Mouse (Mus musculus): ENCODE results near the gene Fancg.
"Not testable (repeated sequence)": the region's sequence is repeated elsewhere in the genome, so short reads cannot be mapped to it uniquely, and the experiment has no call there.

Gene Fancg

DNA sequence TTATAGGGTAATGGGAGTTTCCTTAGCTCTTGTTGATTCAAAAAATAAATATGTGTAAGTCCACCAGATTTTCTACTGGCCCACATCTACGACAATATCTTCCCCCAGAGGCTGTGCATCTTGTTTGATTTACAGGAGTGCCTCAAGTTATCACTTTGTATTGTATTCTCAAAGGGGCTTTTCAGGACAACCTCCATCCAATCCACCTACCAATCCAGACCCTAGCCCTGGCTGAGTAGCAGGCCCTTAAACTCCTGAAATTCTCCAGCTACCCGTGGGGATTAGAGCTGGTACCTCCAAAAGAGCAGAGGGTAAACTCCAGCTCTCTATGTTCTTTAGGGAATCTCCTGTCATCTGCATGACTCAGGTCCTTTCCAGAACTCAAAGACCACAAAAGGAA is 12.3 kb downstream of the Fancg start:
- DNase-seq: no peak

DNA sequence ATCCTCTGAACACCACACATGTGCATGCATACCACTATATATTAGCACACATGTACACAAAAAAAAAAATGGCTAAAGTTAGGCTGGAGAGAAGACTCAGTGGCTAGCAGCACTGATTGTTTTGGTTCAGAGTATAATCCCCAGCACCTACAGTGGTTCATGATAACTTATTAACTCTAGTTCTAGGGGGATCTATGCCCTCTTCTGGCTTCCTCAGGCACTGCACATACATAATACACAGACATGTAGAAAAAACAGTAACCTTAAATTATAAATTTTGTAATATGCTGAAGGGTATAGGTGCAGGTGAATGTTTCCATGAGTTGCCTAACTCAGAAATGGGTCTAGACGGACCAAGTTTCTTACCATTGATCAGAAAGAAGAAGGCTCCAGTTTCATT is 22.0 kb downstream of the Fancg start:
- no peak for DNase-seq

DNA sequence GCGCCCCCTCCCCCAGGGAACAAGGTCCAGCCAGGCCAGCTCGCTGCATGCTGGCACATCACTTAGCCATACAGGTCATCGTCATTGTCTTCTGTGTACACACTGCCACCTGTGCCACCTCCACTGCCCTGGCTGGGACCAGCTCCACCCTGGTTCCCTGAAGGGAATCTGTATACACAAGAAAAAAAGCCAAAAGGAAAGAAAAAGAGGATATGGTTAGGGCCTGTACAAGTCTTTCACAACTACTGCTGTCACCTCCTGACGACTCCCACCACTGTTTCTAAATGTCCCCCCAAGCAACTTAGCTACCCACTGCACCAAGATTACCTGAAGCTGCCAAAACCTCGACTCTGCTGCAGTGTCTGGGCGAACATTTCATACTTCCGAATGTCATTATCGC is 29.8 kb downstream of the Fancg start:
- DNase-seq: not testable (repeated sequence)

DNA sequence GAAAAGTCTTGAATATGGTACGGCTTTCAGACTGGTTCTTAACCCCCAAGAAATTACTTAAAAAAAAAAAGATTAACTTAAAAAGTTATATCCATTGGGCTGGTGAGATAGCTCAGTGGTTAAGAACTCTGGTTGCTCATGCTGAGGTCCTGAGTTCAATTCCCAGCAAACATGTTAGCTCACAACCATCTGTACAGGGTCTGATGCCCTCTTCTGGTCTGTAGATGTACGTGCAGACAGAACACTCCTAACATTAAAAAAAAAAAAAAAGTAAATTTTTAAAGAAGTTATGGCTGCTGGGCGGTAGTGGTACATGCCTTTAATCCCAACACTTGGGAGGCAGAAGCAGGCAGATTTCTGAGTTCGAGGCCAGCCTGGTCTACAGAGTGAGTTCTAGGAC is 32.2 kb downstream of the Fancg start:
- no peak for DNase-seq

DNA sequence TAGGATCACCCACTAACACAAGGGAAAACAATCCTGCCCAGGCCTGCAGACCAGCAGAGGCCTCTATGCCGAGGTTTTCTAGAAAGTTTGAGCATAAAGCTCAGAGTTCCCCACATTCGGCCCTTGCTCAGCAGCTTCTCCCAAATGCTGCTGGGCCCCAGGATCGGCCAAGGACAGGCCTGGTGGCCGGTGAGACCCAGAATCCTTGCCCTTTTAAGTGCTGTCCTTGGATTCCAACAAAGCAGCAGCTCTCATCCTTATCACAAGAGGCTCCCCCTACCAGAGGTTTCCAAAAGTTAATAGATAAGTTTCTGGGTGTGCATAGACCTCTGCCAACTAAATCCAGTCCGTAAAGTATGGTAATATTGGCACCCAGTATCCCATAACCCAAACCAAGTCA is 36.4 kb downstream of the Fancg start:
- DNase-seq: no peak

DNA sequence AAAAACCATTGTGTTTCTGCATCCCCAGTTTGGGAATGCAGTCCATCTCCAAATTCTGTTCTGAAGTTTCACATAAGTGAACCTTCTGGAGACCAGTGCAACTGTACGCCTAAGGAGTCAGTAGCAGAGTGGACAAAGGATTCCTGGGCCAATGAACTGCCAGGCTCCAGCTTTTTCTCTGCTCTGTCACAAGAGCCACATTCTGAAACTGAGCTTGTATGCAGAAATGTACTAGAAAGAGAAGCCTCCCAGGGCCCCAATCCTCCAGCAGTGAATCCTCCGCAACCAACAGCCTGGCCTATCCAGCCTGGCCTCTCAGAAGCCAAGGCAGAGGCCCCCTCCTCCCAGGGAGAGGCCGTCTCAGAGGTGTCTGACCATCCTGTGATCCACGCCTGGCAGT is 37.4 kb downstream of the Fancg start:
- DNase-seq: no peak

DNA sequence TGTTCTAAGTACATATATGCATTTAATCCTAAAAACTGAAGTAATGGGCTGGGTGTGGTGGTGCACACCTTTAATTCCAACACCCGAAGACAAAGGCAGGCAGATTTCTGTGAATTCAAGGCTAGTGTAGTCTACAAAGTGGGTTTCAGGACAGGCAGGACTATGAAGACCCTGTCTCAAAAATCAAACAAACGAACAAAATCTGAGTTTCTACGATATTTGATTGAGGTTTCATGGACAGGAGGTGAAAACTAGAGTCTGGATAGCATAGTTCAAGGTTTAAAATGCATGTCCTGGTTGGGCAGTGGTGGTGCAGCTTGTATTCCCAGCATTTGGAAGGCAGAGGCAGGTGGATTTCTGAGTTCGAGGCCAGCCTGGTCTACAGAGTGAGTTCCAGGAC is 41.0 kb downstream of the Fancg start, which contains the start of gene 1700022I11Rik:
TSS of gene 1700022I11Rik (plus strand) at position 301 of the 400 bp plus-strand sequence.
- no peak for DNase-seq

DNA sequence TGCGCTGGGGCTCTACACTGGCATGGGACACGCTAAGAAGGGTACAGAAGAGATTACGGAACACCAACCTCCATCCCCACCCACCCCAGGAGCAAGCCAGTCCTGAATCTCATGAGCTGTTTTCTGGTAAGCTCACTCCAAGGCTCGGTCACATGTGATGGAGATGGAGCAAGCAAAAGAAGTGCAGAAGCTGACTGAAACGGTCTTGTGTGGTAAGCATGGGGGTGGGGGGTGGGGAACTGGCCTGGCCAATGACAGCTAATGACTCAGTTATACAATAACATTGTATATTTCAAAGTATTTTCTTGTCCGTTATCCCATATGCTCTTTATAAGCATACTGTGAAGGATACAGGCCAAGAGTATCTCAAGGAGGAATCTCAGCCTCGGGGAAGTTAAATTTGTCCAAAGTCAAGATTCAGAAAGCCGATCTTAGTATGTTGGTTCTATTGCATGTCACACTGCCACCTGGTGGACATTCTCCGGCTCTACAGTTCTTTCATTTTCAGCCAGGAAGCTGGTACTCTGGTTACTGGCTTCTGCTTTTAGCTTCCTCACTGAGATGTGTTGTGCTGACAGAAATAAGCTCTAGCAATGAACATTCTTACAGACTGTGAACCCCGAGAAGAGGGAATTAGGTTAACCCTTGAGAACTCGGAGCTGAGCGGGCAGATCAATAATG is 45.1 kb downstream of the Fancg start:
- peak; percentile 71 to 74 for DNase-seq

DNA sequence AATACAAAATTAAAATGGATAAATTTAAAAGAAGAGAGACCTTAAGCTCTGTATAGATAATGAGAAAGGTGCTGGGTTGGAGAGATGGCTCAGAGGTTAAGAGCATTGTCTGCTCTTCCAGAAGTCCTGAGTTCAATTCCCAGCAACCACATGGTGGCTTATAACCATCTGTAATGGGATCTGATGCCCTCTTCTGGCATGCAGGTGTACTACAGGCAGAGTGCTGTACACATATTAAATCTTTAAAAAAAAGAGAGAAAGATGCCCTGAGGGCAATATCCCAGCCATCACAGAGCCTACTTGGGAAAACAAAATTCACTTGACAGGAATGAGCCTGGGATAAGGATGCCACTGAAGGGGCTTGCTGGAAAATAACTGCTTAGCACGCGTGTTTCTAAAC is 46.8 kb downstream of the Fancg start:
- DNase-seq: peak in 1 of 2 experiments; percentile 62

DNA sequence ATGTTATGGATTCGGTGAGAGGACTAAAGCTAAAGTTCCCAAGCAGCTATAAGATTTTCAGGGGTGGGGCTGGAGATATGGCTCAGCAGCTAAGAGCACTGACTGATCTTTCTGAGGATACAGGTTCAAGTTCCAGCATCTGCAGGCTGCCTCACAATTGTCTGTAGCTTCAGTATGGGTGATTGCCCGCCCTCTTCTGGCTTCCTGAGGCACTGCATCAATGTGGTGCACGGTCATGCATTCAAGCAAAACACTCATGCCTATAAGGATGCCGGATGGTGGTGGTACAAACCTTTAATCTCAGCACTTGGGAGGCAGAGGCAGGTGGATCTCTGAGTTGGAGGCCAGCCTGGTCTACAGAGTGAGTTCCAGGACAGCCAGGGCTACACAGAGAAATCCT is 48.7 kb downstream of the Fancg start:
- peak; percentile 77 to 84 for DNase-seq

DNA sequence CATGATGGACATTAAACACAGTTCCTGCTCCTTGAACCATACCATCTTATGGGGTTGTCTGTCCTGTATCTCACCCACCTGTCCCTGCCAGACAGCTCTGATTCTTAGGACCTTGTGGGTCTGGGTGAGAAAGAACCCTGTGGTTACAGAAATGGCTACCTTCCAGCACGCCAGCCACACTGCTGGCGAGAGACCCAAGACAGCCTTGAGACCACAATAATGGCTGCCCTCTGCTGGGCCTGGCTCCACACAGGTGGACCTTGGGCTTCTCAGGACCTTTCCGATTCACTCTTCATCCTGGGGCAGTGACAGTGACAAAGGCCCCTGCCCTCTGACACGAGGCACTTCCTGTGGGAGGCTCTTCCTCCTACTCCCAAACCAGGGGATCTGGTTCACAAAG is 50.9 kb downstream of the Fancg start:
- peak; percentile 34 to 36 for DNase-seq

DNA sequence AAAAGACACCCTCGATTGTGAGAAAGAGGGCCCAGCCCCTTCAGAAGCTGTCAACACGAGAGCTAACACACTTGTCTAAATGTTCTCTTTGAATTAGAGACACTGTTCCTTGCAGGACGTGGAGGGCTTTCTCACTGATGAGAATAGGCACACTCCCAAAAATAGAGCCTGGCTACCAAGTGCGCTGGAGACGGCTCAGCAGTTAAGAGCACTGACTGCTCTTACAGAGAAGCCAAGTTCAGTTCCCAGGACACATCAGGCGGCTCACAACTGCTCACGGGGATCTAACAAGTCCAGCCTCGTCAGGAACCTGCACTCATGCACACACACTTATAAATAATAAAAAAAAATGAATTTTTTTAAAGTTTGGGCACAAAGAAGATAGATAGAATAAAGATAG is 51.4 kb downstream of the Fancg start:
- DNase-seq: no peak

DNA sequence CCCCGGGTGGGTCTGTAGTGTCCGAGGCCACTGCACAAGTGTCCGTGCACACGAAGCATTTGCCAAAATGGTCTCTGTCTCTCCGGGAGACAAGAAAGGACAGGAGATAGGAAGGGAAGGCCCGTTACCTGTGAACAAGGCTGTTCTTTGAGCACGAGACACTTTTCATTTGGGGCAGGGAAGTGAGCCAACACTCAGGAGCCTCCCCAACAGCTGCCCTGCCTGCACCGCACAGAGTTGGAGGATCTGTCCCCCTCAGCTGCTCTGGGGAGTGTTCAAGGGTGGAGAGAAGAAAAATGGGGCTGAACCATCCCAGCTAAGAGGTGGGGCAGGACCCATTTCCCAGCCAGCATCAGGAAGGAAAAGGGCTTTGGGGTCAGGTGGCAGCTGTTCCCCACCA is 52.3 kb downstream of the Fancg start:
- DNase-seq: no peak

DNA sequence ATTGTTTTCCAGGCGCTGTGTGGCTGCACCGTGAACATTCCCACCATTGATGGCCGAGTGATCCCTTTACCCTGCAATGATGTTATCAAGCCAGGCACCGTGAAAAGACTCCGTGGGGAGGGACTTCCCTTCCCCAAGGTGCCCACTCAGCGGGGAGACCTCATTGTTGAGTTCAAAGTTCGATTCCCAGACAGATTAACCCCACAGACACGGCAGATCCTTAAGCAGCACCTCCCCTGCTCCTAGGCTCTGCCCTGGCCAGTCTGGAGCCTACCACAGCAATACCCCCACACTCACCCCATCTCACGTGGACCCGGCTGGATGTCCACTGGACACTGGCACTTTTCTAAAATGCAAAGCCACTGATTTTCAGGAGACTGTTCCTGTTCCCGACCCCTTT is 53.0 kb downstream of the Fancg start:
- DNase-seq: no peak

DNA sequence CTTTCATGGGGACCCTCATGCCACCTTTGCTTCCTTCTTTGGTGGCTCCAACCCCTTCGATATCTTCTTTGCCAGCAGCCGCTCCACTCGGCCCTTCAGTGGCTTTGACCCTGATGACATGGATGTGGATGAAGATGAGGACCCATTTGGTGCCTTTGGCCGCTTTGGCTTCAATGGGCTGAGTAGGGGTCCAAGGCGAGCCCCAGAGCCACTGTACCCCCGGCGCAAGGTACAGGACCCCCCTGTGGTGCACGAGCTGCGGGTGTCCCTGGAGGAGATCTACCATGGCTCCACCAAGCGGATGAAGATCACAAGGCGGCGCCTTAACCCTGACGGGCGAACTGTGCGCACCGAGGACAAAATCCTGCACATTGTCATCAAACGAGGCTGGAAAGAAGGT is 53.7 kb downstream of the Fancg start:
- no peak for DNase-seq

DNA sequence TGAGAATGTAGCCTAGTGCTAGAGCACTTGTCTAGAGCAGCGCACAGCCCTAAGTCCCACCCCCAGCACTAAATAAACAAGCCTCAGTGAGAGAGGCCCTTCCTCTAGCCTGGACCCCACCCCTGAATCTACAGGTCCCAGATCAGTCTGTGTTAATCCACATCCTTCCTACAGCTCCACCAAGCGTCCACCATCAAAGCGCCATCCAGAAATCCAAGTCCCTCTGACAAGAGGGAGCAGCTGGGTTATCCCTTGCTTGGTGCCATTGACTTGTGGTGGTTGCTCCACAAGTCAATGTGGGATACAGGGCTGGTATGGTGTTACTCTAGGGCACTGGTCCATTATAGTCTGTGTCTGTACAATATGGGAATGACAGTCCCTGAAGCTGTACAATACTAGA is 55.1 kb downstream of the Fancg start:
- DNase-seq: no peak

DNA sequence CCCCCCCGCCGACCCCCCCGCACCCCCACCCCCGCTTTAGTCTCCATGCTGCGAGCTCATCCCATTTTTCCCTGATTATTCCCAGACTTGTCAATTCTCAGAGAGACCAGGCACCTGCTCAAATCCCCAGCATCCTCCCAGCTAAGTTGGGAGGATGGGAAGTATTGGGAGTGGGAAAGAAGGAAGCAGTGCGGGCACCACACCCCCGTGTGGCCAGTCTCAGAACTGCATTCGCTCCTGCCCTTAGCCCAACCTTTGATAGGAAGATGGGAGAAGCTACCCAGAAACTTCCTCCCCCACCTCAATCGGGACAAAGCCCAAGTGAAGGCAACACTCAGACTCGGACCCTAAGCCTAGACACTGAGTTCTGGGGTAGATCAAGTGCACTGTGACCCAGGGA is 56.0 kb downstream of the Fancg start:
- peak; percentile 92 to 95 for DNase-seq

DNA sequence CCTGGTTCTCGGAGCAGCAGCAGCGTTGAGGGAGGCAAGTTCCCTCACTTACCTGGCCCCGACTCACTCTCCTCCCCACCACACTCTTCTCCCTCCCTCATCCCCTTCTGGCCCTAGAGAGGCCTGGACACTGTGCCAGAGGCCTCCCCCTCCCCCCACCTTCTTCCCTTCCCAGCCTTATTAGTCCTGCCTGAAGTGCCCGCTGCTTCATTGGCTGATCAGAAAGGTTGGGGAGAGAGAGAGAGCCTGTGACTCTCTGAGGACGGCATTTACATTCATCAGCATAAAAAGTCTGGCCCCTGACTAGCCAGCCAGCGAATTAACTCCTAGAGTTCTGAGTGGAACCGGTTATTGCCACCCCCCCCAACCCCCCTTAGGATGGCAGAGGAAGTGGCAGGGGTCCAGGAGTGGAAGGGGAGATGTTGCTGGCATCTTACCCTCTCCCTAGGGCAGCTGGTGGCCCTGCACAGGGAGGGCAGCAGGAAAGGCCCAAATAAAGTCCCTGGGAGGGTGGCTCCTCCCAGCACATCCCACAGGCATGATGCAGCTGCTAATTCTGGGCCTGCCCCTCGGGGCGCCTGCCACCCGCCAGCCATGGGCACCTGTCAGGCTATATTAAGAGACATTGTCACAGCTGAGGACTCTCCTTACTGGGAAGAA is 56.7 kb downstream of the Fancg start:
- DNase-seq: peak; percentile 75 to 87

DNA sequence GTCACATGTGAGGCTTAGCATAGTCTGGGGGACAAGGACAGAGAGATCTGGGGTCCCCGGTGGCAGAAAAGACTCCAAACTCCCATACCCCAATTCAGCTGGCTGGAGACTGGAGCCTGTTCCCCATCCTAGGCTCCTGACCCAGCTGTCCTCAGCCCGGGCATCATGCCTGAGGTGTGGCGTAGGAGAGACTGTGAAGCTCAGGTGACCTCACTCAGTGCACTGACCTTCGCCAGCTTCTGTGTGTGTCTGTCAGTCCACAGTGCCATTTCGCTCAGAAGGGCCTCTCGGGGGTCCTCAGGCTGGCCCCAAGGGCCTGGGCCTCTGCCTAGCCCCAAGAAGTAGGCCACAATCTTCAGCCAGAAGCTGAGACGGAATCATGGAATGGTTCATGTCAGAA is 57.7 kb downstream of the Fancg start:
- peak; percentile 39 to 42 for DNase-seq
